Mouse (Mus musculus) midbrain, postnatal 0 days (tissue): ENCODE results near the gene Prpf18. TPM values are rescaled to one million over a fixed set of nuclear protein-coding genes. Genes with fewer than 3 reads are reported as not detected.

Experiments used
- ATAC-seq: fragments of 200-750 bp; cut with Nextera tagmentation; 2 replicates; pipeline ENCODE4 v1.8.0; 2017; ENCODE audit warnings: moderate number of reproducible peaks, mild to moderate bottlenecking, moderate TSS enrichment, moderate library complexity; ENCODE audit not compliant: low FRiP score
- DNase-seq: peaks from one replicate; pipeline ENCODE4 v3.0.0-alpha.2; 2015; ENCODE audit warnings: low spot score
- H3K27ac ChIP-seq: fragments of 300-500 bp; sonication (generic); 2 replicates; pipeline ENCODE4 v1.5.1; 2014; ENCODE audit warnings: low read depth, mild to moderate bottlenecking, low read length, mixed read lengths
- H3K27me3 ChIP-seq: fragments of 300-500 bp; sonication (generic); 2 replicates; pipeline ENCODE4 v1.6.1; 2014; ENCODE audit warnings: low read length, control low read depth, mixed read lengths; ENCODE audit not compliant: insufficient read depth
- H3K36me3 ChIP-seq: fragments of 300-500 bp; sonication (generic); 2 replicates; pipeline ENCODE4 v1.6.1; 2014; ENCODE audit warnings: low read length, control low read depth, mixed read lengths; ENCODE audit not compliant: insufficient read depth
- H3K4me1 ChIP-seq: fragments of 300-500 bp; sonication (generic); 2 replicates; pipeline ENCODE4 v1.6.1; 2014; ENCODE audit warnings: mild to moderate bottlenecking, control low read depth, antibody characterized with exemption, low read length, mixed read lengths; ENCODE audit not compliant: insufficient read depth
- H3K4me2 ChIP-seq: fragments of 300-500 bp; sonication (generic); 2 replicates; pipeline ENCODE4 v1.6.1; 2014; ENCODE audit warnings: low read depth, mild to moderate bottlenecking, low read length, mixed read lengths; ENCODE audit not compliant: poor library complexity, severe bottlenecking
- H3K4me3 ChIP-seq: fragments of 300-500 bp; sonication (generic); 2 replicates; pipeline ENCODE4 v1.5.1; 2014; ENCODE audit warnings: low read depth, mild to moderate bottlenecking, low read length, moderate library complexity
- H3K9ac ChIP-seq: fragments of 300-500 bp; sonication (generic); replicated peaks from 2 replicates; pipeline ENCODE4 v1.6.1; 2014; ENCODE audit warnings: mild to moderate bottlenecking, low read length, moderate library complexity, mixed read lengths; ENCODE audit not compliant: poor library complexity, severe bottlenecking
- H3K9me3 ChIP-seq: fragments of 300-500 bp; sonication (generic); 2 replicates; pipeline ENCODE4 v1.6.1; 2016; ENCODE audit warnings: low read length, control low read depth
- CTCF ChIP-seq: IDR thresholded peaks from 2 replicates; pipeline ENCODE4 v1.5.1; 2016; ENCODE audit warnings: antibody characterized with exemption, mild to moderate bottlenecking
- WGBS: fragments of 180-500 bp; shearing (Covaris S2); extraction: QIAGEN DNeasy Blood & Tissue Kit; methylation state at CpG from one replicate; pipeline ENCODE4 v1.1.7; 2014; 5-methylcytosine and 5-hydroxymethylcytosine counted together
- polyA plus RNA-seq: library from polyadenylated mRNA; unstranded; fragments of >200 nt; fragmentation: Nextera tagmentation; extraction: Ambion mirVana; gene quantifications from 2 replicates; pipeline ENCODE4 v1.2.1, GENCODE M21; 2015
- total RNA-seq: library from RNA; depleted of rRNA; stranded (reverse); fragments of >200 nt; gene quantifications from 2 replicates; pipeline ENCODE4 v1.2.3, GENCODE M21; 2014

The Prpf18 gene
- total and polyA plus RNA-seq, 2 experiments from 2014 or later = 28.2 to 28.6 TPM

DNA sequence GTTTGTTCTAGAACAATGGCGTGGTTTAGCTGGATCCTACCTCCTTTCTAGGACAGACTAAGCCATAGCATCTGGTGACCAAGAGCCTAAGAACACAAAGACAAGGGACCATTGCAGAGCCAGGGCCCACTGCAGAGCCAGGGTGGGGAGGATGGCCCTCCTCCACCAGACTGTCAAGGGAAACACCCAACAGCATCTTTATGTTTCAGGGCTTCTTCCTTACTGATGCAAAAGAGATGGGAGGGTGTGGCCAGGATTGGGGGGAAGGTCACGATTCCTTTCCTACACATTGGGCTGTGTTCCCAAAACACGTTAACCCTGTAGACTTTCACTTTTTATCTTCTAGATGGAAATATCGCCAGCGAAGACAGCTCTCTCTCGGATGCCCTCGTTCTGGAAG lies 54.9 kb downstream of the Prpf18 start:
- no peak overlapping the region for H3K9ac ChIP-seq
- no peaks in the 10 kb centered on the region for H3K9me3 ChIP-seq
- H3K4me2 ChIP-seq = no peak overlapping the region
- no peak for DNase-seq
- no peak for ATAC-seq
- H3K4me1 ChIP-seq = no peaks in the 10 kb centered on the region
- H3K27me3 ChIP-seq = no peaks in the 10 kb centered on the region
- 93% methylated on average over 7 of the region's 7 CpGs for WGBS
- H3K27ac ChIP-seq = no peak overlapping the region
- H3K4me3 ChIP-seq = no peak overlapping the region
- peaks cover 30% of the 10 kb centered on the region for H3K36me3 ChIP-seq
- TF ChIP-seq CTCF = no peak

GRCm38 (mm10) chr2:4593878-4594387 lies 58.0 kb downstream of the Prpf18 start:
- Histone ChIP-seq H3K9me3 (no peaks in the 10 kb centered on the region), H3K36me3 (peaks cover 37% of the 10 kb centered on the region), H3K4me1 (no peaks in the 10 kb centered on the region), H3K27me3 (no peaks in the 10 kb centered on the region), H3K27ac (no peak overlapping the region), H3K4me2 (no peak overlapping the region), H3K4me3 (no peak overlapping the region), H3K9ac (no peak overlapping the region)
- WGBS = 93% methylated on average over 3 of the region's 3 CpGs
- DNase-seq (no peak), ATAC-seq (no peak)
- TF ChIP-seq CTCF = no peak

DNA sequence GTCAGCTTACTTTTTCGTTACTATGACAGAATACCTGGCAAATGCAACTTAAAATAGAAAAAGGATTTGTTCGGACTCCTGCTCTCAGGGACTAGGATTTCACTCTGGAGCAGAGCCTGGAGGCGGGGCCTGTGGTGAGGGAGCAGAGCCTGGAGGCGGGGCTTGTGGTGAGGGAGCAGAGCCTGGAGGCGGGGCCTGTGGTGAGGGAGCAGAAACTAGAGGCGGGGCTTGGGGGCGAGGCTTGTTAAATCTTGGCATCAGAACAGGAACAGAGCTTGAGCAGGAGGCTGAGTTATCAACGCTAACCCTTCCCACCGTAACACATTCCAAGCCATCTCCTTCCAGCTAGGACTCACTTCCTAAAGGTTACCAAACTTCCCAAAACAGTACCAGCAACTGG lies 58.5 kb downstream of the Prpf18 start:
- 41% methylated on average over 9 of the region's 9 CpGs for WGBS
- no peak for TF ChIP-seq CTCF
- Histone ChIP-seq H3K9me3 (no peaks in the 10 kb centered on the region), H3K4me1 (no peaks in the 10 kb centered on the region), H3K27ac (no peak overlapping the region), H3K9ac (no peak overlapping the region), H3K4me2 (no peak overlapping the region), H3K27me3 (no peaks in the 10 kb centered on the region), H3K4me3 (no peak overlapping the region), H3K36me3 (peaks cover 37% of the 10 kb centered on the region)
- no peak for DNase-seq
- no peak for ATAC-seq

GRCm38 (mm10) chr2:4592666-4593065 lies 59.2 kb downstream of the Prpf18 start:
- Histone ChIP-seq H3K27me3 (no peaks in the 10 kb centered on the region), H3K4me1 (no peaks in the 10 kb centered on the region), H3K9ac (no peak overlapping the region), H3K4me3 (no peak overlapping the region), H3K4me2 (no peak overlapping the region), H3K27ac (no peak overlapping the region), H3K36me3 (peaks cover 43% of the 10 kb centered on the region), H3K9me3 (no peaks in the 10 kb centered on the region)
- DNase-seq (no peak), ATAC-seq (no peak)
- WGBS = 89% methylated on average over 7 of the region's 7 CpGs
- TF ChIP-seq CTCF = no peak

GRCm38 (mm10) chr2:4591647-4592046 lies 60.3 kb downstream of the Prpf18 start:
- Histone ChIP-seq H3K9me3 (no peaks in the 10 kb centered on the region), H3K4me2 (no peak overlapping the region), H3K27me3 (no peaks in the 10 kb centered on the region), H3K9ac (no peak overlapping the region), H3K4me1 (no peaks in the 10 kb centered on the region), H3K27ac (no peak overlapping the region), H3K36me3 (peaks cover 43% of the 10 kb centered on the region), H3K4me3 (no peak overlapping the region)
- ATAC-seq (no peak), DNase-seq (no peak)
- TF ChIP-seq CTCF = no peak
- 83% methylated on average over 3 of the region's 3 CpGs for WGBS

DNA sequence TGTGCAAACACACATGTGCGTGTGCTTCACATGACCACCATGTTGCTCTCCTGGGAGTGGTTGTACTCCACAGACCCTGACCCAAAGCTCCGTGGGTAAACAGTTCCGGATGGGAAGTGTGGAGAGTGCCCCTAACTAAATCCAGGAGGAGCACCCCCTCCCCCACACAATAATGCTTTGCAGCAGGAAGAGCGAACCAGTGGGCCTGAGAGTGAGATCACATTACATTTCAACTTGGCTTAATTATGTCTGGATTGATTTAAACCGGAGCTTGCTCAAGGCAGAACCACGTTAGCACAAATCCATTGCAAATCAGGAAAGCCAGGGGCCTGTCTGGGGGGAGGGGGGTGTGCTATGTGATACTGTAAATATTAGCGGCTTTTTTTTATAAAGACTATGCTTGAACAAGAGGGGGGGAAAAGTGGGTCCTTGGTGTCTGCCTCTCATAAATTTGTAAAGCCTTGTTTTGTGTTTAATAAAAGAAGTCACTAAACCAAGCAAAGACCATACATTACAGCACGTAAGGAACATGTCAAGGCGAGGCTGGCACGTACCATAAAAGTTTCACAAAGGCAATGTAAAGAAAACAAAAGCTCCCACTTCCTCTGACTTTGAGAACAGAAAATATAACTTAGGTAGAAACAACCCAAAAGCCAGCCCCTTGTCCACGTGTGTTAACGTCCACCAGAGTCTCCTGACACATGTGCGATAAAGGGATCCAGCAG lies 64.1 kb downstream of the Prpf18 start:
- Histone ChIP-seq H3K9me3 (no peaks in the 10 kb centered on the region), H3K9ac (no peak overlapping the region), H3K4me2 (no peak overlapping the region), H3K4me3 (no peak overlapping the region), H3K36me3 (peaks cover 33% of the 10 kb centered on the region), H3K27ac (no peak overlapping the region), H3K4me1 (no peaks in the 10 kb centered on the region), H3K27me3 (no peaks in the 10 kb centered on the region)
- 67% methylated on average over 13 of the region's 13 CpGs for WGBS
- DNase-seq (no peak), ATAC-seq (no peak)
- TF ChIP-seq CTCF = no peak
